In genomic region chr4:141790524-141790990, GRCm38 (mm10) we compare ENCODE assay signal across 8 mouse cellular contexts. TPM values are rescaled to one million over a fixed set of nuclear protein-coding genes. Genes with fewer than 3 reads are reported as not detected.
DNase-seq lines count a peak whose midpoint lies in the region; ATAC-seq and TF ChIP-seq lines count a peak whose summit lies in the region.

Gene Dnajc16, minus strand, starts transcription at chr4:141790931.

- TF ChIP-seq CTCF in CH12.LX (conservative IDR thresholded peaks at IDR 0.05 in 1 of 2, IDR thresholded peaks at IDR 0.05 in 1 of 2; ENCODE audit: low read depth in 2 of 2, low read length in 2 of 2): no peak

- H3K9me3 ChIP-seq in CH12.LX (replicated peaks; ENCODE audit: low read length): no peaks in the 10 kb centered on the region
- H3K9me3 ChIP-seq in forebrain, embryonic 11.5 days (ENCODE audit: control insufficient read depth, low read length): no peaks in the 10 kb centered on the region
- no peaks in the 10 kb centered on the region for H3K9me3 ChIP-seq in heart, embryonic 16.5 days (replicated peaks; ENCODE audit: control insufficient read depth, low read length)
- no peaks in the 10 kb centered on the region for H3K9me3 ChIP-seq in liver, embryonic 15.5 days (replicated peaks)
- no peaks in the 10 kb centered on the region for H3K9me3 ChIP-seq in neural tube, embryonic 12.5 days

- no peak for TF ChIP-seq EP300 in CH12.LX (IDR thresholded peaks at IDR 0.05; ENCODE audit: low read length)

- peak; percentile 87 for ATAC-seq in forebrain, embryonic 11.5 days (replicated peaks; ENCODE audit: low FRiP score)
- ATAC-seq in heart, embryonic 16.5 days (replicated peaks; ENCODE audit: extremely low read depth, insufficient read depth, low FRiP score): peak; percentile 86
- ATAC-seq in liver, embryonic 15.5 days (ENCODE audit: insufficient read depth): peak; percentile 66
- peak; percentile 89 for ATAC-seq in neural tube, embryonic 12.5 days (ENCODE audit: low FRiP score, low read depth)

- H3K36me3 ChIP-seq in CH12.LX (replicated peaks in 1 of 2; ENCODE audit: control insufficient read depth in 1 of 2, insufficient read depth in 1 of 2, low read length in 1 of 2): peaks cover 9 to 22% of the 10 kb centered on the region in 2 experiments
- H3K36me3 ChIP-seq in forebrain, embryonic 11.5 days (ENCODE audit: control insufficient read depth, insufficient read depth, low read length): no peaks in the 10 kb centered on the region
- H3K36me3 ChIP-seq in heart, embryonic 16.5 days (ENCODE audit: control insufficient read depth, insufficient read depth): peaks cover 5% of the 10 kb centered on the region; the same call in 1 of the 2 replicates
- peaks cover 31% of the 10 kb centered on the region for H3K36me3 ChIP-seq in liver, embryonic 15.5 days (replicated peaks)
- H3K36me3 ChIP-seq in neural tube, embryonic 12.5 days: no peaks in the 10 kb centered on the region

- H3K79me2 ChIP-seq in CH12.LX (replicated peaks; ENCODE audit: control insufficient read depth, extremely low read depth, insufficient read depth, poor library complexity, severe bottlenecking): no peaks in the 10 kb centered on the region

- TF ChIP-seq RAD21 in CH12.LX (IDR thresholded peaks at IDR 0.05; ENCODE audit: low read depth, low read length): no peak

- H3K4me1 ChIP-seq in CH12.LX (ENCODE audit: control insufficient read depth in 1 of 2, insufficient read depth in 2 of 2): peaks cover 17 to 51% of the 10 kb centered on the region in 2 experiments
- H3K4me1 ChIP-seq in forebrain, embryonic 11.5 days (replicated peaks; ENCODE audit: control insufficient read depth, insufficient read depth, low read length): peaks cover 7% of the 10 kb centered on the region
- H3K4me1 ChIP-seq in heart, embryonic 16.5 days (ENCODE audit: control insufficient read depth, insufficient read depth, low read length): peaks cover 20% of the 10 kb centered on the region
- peaks cover 55% of the 10 kb centered on the region for H3K4me1 ChIP-seq in liver, embryonic 15.5 days (replicated peaks)
- H3K4me1 ChIP-seq in neural tube, embryonic 12.5 days: peaks cover 16% of the 10 kb centered on the region

- H3K4me3 ChIP-seq in CH12.LX (replicated peaks in 1 of 3; ENCODE audit: low read depth in 2 of 3, low read length in 2 of 3, poor library complexity in 1 of 3): peak within 1 kb of the TSS; percentile 70 to 81 (median 71)
- peak within 1 kb of the TSS; percentile 81 for H3K4me3 ChIP-seq in forebrain, embryonic 11.5 days (ENCODE audit: low read depth, low read length)
- H3K4me3 ChIP-seq in heart, embryonic 16.5 days (ENCODE audit: low read length): peak within 1 kb of the TSS; percentile 97
- peak within 1 kb of the TSS; percentile 87 for H3K4me3 ChIP-seq in liver, embryonic 15.5 days (replicated peaks)
- peak within 1 kb of the TSS; percentile 96 for H3K4me3 ChIP-seq in neural tube, embryonic 12.5 days

- H3K27me3 ChIP-seq in CH12.LX (replicated peaks): no peaks in the 10 kb centered on the region
- no peaks in the 10 kb centered on the region for H3K27me3 ChIP-seq in forebrain, embryonic 11.5 days (ENCODE audit: control insufficient read depth, insufficient read depth, low read length)
- H3K27me3 ChIP-seq in heart, embryonic 16.5 days (ENCODE audit: control insufficient read depth, insufficient read depth, low read length): no peaks in the 10 kb centered on the region
- H3K27me3 ChIP-seq in liver, embryonic 15.5 days: no peaks in the 10 kb centered on the region
- no peaks in the 10 kb centered on the region for H3K27me3 ChIP-seq in neural tube, embryonic 12.5 days (replicated peaks)

- peak within 1 kb of the TSS; percentile 86 for H3K4me2 ChIP-seq in CH12.LX (ENCODE audit: insufficient read depth, low read depth, poor library complexity, severe bottlenecking)
- H3K4me2 ChIP-seq in forebrain, embryonic 11.5 days (ENCODE audit: low read depth, low read length, severe bottlenecking): peak within 1 kb of the TSS; percentile 80
- peak within 1 kb of the TSS; percentile 90 for H3K4me2 ChIP-seq in heart, embryonic 16.5 days (ENCODE audit: low read depth, low read length)
- peak within 1 kb of the TSS; percentile 90 for H3K4me2 ChIP-seq in liver, embryonic 15.5 days
- H3K4me2 ChIP-seq in neural tube, embryonic 12.5 days (replicated peaks): peak within 1 kb of the TSS; percentile 86

- peak; percentile 99 for DNase-seq in CH12.LX (ENCODE audit: extremely low read depth)
- DNase-seq in c-Kit-positive CD71-positive TER-119-negative erythroid progenitor cells, embryonic 14.5 days (ENCODE audit: low read depth): peak; percentile 98
- DNase-seq in forebrain, embryonic 11.5 days (ENCODE audit: low spot score): peak; percentile 98
- DNase-seq in kidney, postnatal 36 days: peak; percentile 98 to 99
- DNase-seq in telencephalon, adult 2 months (ENCODE audit: low read depth, low spot score): peak; percentile 100

- dilution Hi-C loops in CH12.LX (cut with MboI; ENCODE audit: extremely low pct_ligation_motif_present, extremely low pct_unique_long_range_greater_than_20kb, low sequenced_read_pairs): no loop called here

- in situ Hi-C loops in CH12.LX (cut with MboI; ENCODE audit: low pct_ligation_motif_present, low pct_unique_long_range_greater_than_20kb, low sequenced_read_pairs): no loop called here

- WGBS in forebrain, embryonic 11.5 days: under 1% methylated on average over 42 of the region's 42 CpGs
- under 1% methylated on average over 42 of the region's 42 CpGs for WGBS in heart, embryonic 16.5 days
- WGBS in liver, embryonic 15.5 days (ENCODE audit: insufficient replicate concordance): under 1% methylated on average over 42 of the region's 42 CpGs
- WGBS in neural tube, embryonic 12.5 days: under 1% methylated on average over 42 of the region's 42 CpGs

- peak within 1 kb of the TSS; percentile 78 for H3K9ac ChIP-seq in CH12.LX (ENCODE audit: insufficient read depth, low read depth)
- peak within 1 kb of the TSS; percentile 82 for H3K9ac ChIP-seq in forebrain, embryonic 11.5 days (ENCODE audit: low read length)
- peak within 1 kb of the TSS; percentile 97 for H3K9ac ChIP-seq in heart, embryonic 16.5 days (ENCODE audit: low read length)
- peak within 1 kb of the TSS; percentile 94 for H3K9ac ChIP-seq in liver, embryonic 15.5 days
- peak within 1 kb of the TSS; percentile 88 for H3K9ac ChIP-seq in neural tube, embryonic 12.5 days

- TF ChIP-seq POLR2A in CH12.LX (IDR thresholded peaks at IDR 0.05; ENCODE audit: low read depth, low read length): peak; percentile 91

- no peak within 1 kb of the TSS for H3K27ac ChIP-seq in CH12.LX (ENCODE audit: insufficient read depth, low read depth)
- H3K27ac ChIP-seq in forebrain, embryonic 11.5 days (ENCODE audit: low read depth, low read length): peak within 1 kb of the TSS; percentile 2; the same call in 1 of the 2 replicates
- H3K27ac ChIP-seq in heart, embryonic 16.5 days (ENCODE audit: low read length): peak within 1 kb of the TSS; percentile 87
- H3K27ac ChIP-seq in liver, embryonic 15.5 days (replicated peaks): peak within 1 kb of the TSS; percentile 98
- 0 out of 2 replicates have a peak within 1 kb of the TSS, but pooled peaks have one; percentile 39 for H3K27ac ChIP-seq in neural tube, embryonic 12.5 days

TF ChIP-seq in CH12.LX, 34 proteins besides CTCF, POLR2A, EP300 and RAD21 (continues in another document):
- TF ChIP-seq JUND (conservative IDR thresholded peaks at IDR 0.05; ENCODE audit: low read depth, low read length): no peak
- peak; percentile 89 for TF ChIP-seq HCFC1 (IDR thresholded peaks at IDR 0.05; ENCODE audit: low read depth, low read length)
- TF ChIP-seq NRF1 (IDR thresholded peaks at IDR 0.05; ENCODE audit: low read depth, low read length): peak; percentile 36; the same call in 1 of the 2 replicates
- TF ChIP-seq MYC (IDR thresholded peaks at IDR 0.05; ENCODE audit: low read depth, low read length): peak; percentile 95
- TF ChIP-seq GABPA (IDR thresholded peaks at IDR 0.05; ENCODE audit: insufficient replicate concordance, low read depth, low read length): no peak; the same call in 1 of the 2 replicates
- no peak for TF ChIP-seq UBTF (IDR thresholded peaks at IDR 0.05; ENCODE audit: low read depth, low read length)
- no peak for TF ChIP-seq PAX5 (IDR thresholded peaks at IDR 0.05; ENCODE audit: low read length)
- no peak for TF ChIP-seq ZMIZ1 (IDR thresholded peaks at IDR 0.05; ENCODE audit: low read depth, low read length)
- TF ChIP-seq SIN3A (IDR thresholded peaks at IDR 0.05; ENCODE audit: low read length): peak; percentile 97
- TF ChIP-seq BHLHE40 (IDR thresholded peaks at IDR 0.05; ENCODE audit: low read depth, low read length): peak; percentile 99
- no peak for TF ChIP-seq RCOR1 (conservative IDR thresholded peaks at IDR 0.05; ENCODE audit: low read depth, low read length)
- TF ChIP-seq NELFE (IDR thresholded peaks at IDR 0.05; ENCODE audit: low read depth, low read length): peak; percentile 55; the same call in 1 of the 2 replicates
- TF ChIP-seq ZC3H11A (IDR thresholded peaks at IDR 0.05; ENCODE audit: low read depth, low read length): no peak
- peak; percentile 99 for TF ChIP-seq MXI1 (IDR thresholded peaks at IDR 0.05; ENCODE audit: low read depth, low read length)
- TF ChIP-seq KAT2A (IDR thresholded peaks at IDR 0.05; ENCODE audit: insufficient replicate concordance, low read length): no peak
- TF ChIP-seq MAFK (IDR thresholded peaks at IDR 0.05; ENCODE audit: insufficient replicate concordance, low read length): no peak
- TF ChIP-seq ZNF384 (IDR thresholded peaks at IDR 0.05; ENCODE audit: low read depth, low read length): no peak
- no peak for TF ChIP-seq E2F4 (IDR thresholded peaks at IDR 0.05; ENCODE audit: insufficient replicate concordance, low read depth, low read length)
- TF ChIP-seq POLR2AphosphoS2 (IDR thresholded peaks at IDR 0.05; ENCODE audit: low read depth, low read length): no peak
- TF ChIP-seq USF1 (IDR thresholded peaks at IDR 0.05; ENCODE audit: low read depth, low read length): peak; percentile 96
- peak; percentile 97 for TF ChIP-seq USF2 (conservative IDR thresholded peaks at IDR 0.05; ENCODE audit: low read depth, low read length)
- peak; percentile 96 for TF ChIP-seq MAX (IDR thresholded peaks at IDR 0.05; ENCODE audit: low read length)
- TF ChIP-seq JUN (IDR thresholded peaks at IDR 0.05; ENCODE audit: insufficient read depth, low read depth, low read length): no peak
- TF ChIP-seq CHD2 (IDR thresholded peaks at IDR 0.05; ENCODE audit: low read length): no peak

RNA-seq across cellular contexts. Expression of gene Dnajc16, which starts in this region (rescaled TPM):
- 3.9 and 5.9 TPM in 2 replicates for total RNA-seq in CH12.LX (2012; rRNA removed)
- 3.1 and 3.8 TPM in 2 replicates for total RNA-seq in CH12.LX (2014; rRNA removed)
- polyA plus RNA-seq in CH12.LX (2012; ENCODE audit: insufficient read length, low read depth): 6.7 and 7.4 TPM in 2 replicates
- polyA plus RNA-seq in forebrain, embryonic 11.5 days (2014; fragmentation: Nextera tagmentation; extraction: Ambion mirVana): 4.2 and 4.3 TPM in 2 replicates
- polyA plus RNA-seq in heart, embryonic 16.5 days (2015; fragmentation: Nextera tagmentation; extraction: Ambion mirVana): 4.4 and 4.5 TPM in 2 replicates
- 2.0 and 2.2 TPM in 2 replicates for polyA plus RNA-seq in liver, embryonic 15.5 days (2015; fragmentation: Nextera tagmentation; extraction: Ambion mirVana)
- polyA plus RNA-seq in neural tube, embryonic 12.5 days (2016; fragmentation: Nextera tagmentation; extraction: Ambion mirVana): 5.5 and 7.3 TPM in 2 replicates
